In the genomic region with DNA sequence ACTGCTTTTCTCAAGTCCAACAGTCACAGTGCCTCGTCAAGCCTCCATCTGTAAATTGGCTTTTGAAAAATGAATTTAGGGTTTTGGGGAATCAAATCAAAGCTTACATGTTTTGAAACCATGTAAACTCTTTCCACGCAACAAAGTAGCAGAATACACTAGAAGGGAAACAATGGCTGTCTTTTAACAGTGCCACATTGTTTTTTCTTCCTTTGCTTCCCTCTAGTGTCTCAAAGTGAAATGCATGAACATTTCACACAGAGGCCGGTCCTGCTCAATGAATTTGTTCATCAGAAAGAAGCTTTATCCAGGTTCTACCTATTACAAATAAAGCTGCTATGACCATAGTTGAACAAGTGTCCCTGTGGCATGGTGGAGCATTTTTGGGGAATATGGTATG, we compare ENCODE assay signal across 15 mouse cellular contexts. TPM values are rescaled to one million over a fixed set of nuclear protein-coding genes. Genes with fewer than 3 reads are reported as not detected.
A peak's percentile ranks its signal among the peaks of the same experiment; 100 is the strongest.
DNase-seq lines count a peak whose midpoint lies in the region; ATAC-seq and TF ChIP-seq lines count a peak whose summit lies in the region.
"Had no signal": no experiment of that assay in that cellular context is flagged by ENCODE, and none has a peak within 500 bp of the region (broad histone marks: within the 10 kb centered on the region; RNA-seq: fewer than 3 reads in every experiment).

No protein-coding gene starts in this region.

- TF ChIP-seq CTCF in hindbrain, postnatal 0 days (IDR thresholded peaks at IDR 0.05; ENCODE audit: low read depth), result peak; percentile 64

- peak; percentile 60 for DNase-seq in hindbrain, postnatal 0 days (ENCODE audit: low spot score)
- no peak for DNase-seq in hindbrain, embryonic 11.5 days (ENCODE audit: low spot score)
- DNase-seq in neural tube, embryonic 10.5 days (ENCODE audit: extremely low spot score, low spot score), result no peak
- no peak for DNase-seq in adrenal gland, postnatal 10 days
- DNase-seq in right cerebral cortex, postnatal 14 days, result no peak
- no peak for DNase-seq in left cerebral cortex, adult 11 months (ENCODE audit: low spot score)
- DNase-seq: cerebellum, postnatal 36 days; kidney, postnatal 36 days; lung, postnatal 10 days; thymus, adult 18-20 months had no signal

- H3K36me3 ChIP-seq in hindbrain, postnatal 0 days (ENCODE audit: insufficient read depth, low read length), result no peaks in the 10 kb centered on the region
- H3K36me3 ChIP-seq in hindbrain, embryonic 11.5 days (ENCODE audit: control insufficient read depth, insufficient read depth, low read length), result no peaks in the 10 kb centered on the region
- no peaks in the 10 kb centered on the region for H3K36me3 ChIP-seq in neural tube, embryonic 15.5 days
- H3K36me3 ChIP-seq: neural tube, embryonic 12.5 days had no signal

- peak; percentile 73; the same call in 1 of the 2 replicates for ATAC-seq in hindbrain, postnatal 0 days
- no peak for ATAC-seq in hindbrain, embryonic 11.5 days (ENCODE audit: low FRiP score)
- peak; percentile 55; the same call in 1 of the 2 replicates for ATAC-seq in neural tube, embryonic 15.5 days (ENCODE audit: low FRiP score)
- peak; percentile 38; the same call in 1 of the 2 replicates for ATAC-seq in granulocyte monocyte progenitor cell, adult 5-6 weeks (replicated peaks; ENCODE audit: poor library complexity, severe bottlenecking)

- 42% methylated on average over 3 of the region's 3 CpGs for WGBS in hindbrain, postnatal 0 days
- WGBS in hindbrain, embryonic 11.5 days, result 72% methylated on average over 3 of the region's 3 CpGs
- WGBS in neural tube, embryonic 15.5 days, result 63% methylated on average over 3 of the region's 3 CpGs

- no peak overlapping the region for H3K27ac ChIP-seq in hindbrain, postnatal 0 days
- no peak overlapping the region for H3K27ac ChIP-seq in hindbrain, embryonic 11.5 days (ENCODE audit: low read depth, low read length)
- H3K27ac ChIP-seq in neural tube, embryonic 15.5 days (replicated peaks), result no peak overlapping the region
- H3K27ac ChIP-seq: neural tube, embryonic 12.5 days had no signal

- no peak overlapping the region for H3K9ac ChIP-seq in hindbrain, postnatal 0 days (replicated peaks; ENCODE audit: low read length)
- no peak overlapping the region for H3K9ac ChIP-seq in hindbrain, embryonic 11.5 days (ENCODE audit: low read depth, low read length)
- no peak overlapping the region for H3K9ac ChIP-seq in neural tube, embryonic 15.5 days (replicated peaks)
- H3K9ac ChIP-seq: neural tube, embryonic 12.5 days had no signal

- H3K27me3 ChIP-seq in hindbrain, postnatal 0 days (ENCODE audit: insufficient read depth, low read length), result no peaks in the 10 kb centered on the region
- no peaks in the 10 kb centered on the region for H3K27me3 ChIP-seq in hindbrain, embryonic 11.5 days (ENCODE audit: control insufficient read depth, insufficient read depth, low read length)
- no peaks in the 10 kb centered on the region for H3K27me3 ChIP-seq in neural tube, embryonic 15.5 days (replicated peaks)
- H3K27me3 ChIP-seq: neural tube, embryonic 12.5 days had no signal

- H3K4me3 ChIP-seq in hindbrain, postnatal 0 days (ENCODE audit: low read length), result no peak overlapping the region
- H3K4me3 ChIP-seq in hindbrain, embryonic 11.5 days (ENCODE audit: low read depth, low read length), result no peak overlapping the region
- no peak overlapping the region for H3K4me3 ChIP-seq in neural tube, embryonic 15.5 days (replicated peaks)
- H3K4me3 ChIP-seq: erythroblast, embryonic 14.5 days; neural tube, embryonic 12.5 days had no signal

- H3K4me2 ChIP-seq in hindbrain, postnatal 0 days (ENCODE audit: low read depth, low read length), result no peak overlapping the region
- no peak overlapping the region for H3K4me2 ChIP-seq in hindbrain, embryonic 11.5 days (replicated peaks; ENCODE audit: low read depth, low read length)
- no peak overlapping the region for H3K4me2 ChIP-seq in neural tube, embryonic 15.5 days
- H3K4me2 ChIP-seq: neural tube, embryonic 12.5 days had no signal

- no peaks in the 10 kb centered on the region for H3K4me1 ChIP-seq in hindbrain, postnatal 0 days (ENCODE audit: insufficient read depth, low read length)
- no peaks in the 10 kb centered on the region for H3K4me1 ChIP-seq in hindbrain, embryonic 11.5 days (replicated peaks; ENCODE audit: control insufficient read depth, insufficient read depth, low read length)
- no peaks in the 10 kb centered on the region for H3K4me1 ChIP-seq in neural tube, embryonic 15.5 days
- H3K4me1 ChIP-seq: neural tube, embryonic 12.5 days had no signal

- H3K9me3 ChIP-seq in hindbrain, postnatal 0 days (ENCODE audit: low read length), result peaks cover 6% of the 10 kb centered on the region; the same call in 1 of the 2 replicates
- no peaks in the 10 kb centered on the region for H3K9me3 ChIP-seq in hindbrain, embryonic 11.5 days (ENCODE audit: control insufficient read depth, low read length)
- peaks cover 5% of the 10 kb centered on the region; the same call in 1 of the 2 replicates for H3K9me3 ChIP-seq in neural tube, embryonic 15.5 days (replicated peaks)

RNA-seq across cellular contexts. Expression of gene Scel, which starts 24.5 kb away (rescaled TPM):
- 0.14 and 0.42 TPM in 2 replicates for total RNA-seq in hindbrain, postnatal 0 days (2014; rRNA removed)
- polyA plus RNA-seq in hindbrain, postnatal 0 days (2015; fragmentation: Nextera tagmentation; extraction: Ambion mirVana), result 0.35 and 0.44 TPM in 2 replicates
- polyA plus RNA-seq in hindbrain, embryonic 11.5 days (2014; fragmentation: Nextera tagmentation; extraction: Ambion mirVana), result 0.11 and 0.54 TPM in 2 replicates
- polyA plus RNA-seq in neural tube, embryonic 15.5 days (2015; fragmentation: Nextera tagmentation; extraction: Ambion mirVana), result 0.14 and 0.45 TPM in 2 replicates
- total RNA-seq in granulocyte monocyte progenitor cell, adult 5-6 weeks (2014; fragmentation: Nextera tagmentation), result 0.38 TPM in 1 of 2 replicates, not detected in the other
- total RNA-seq in granulocyte monocyte progenitor cell, adult 5-6 weeks (2017), result 0.09 TPM in 1 of 2 replicates, not detected in the other
- not detected for total RNA-seq in adrenal gland, postnatal 10 days (2021)
- polyA plus RNA-seq: erythroblast, embryonic 14.5 days; small intestine, adult 2 months had no signal
